Mouse (Mus musculus) T-helper 1 cell (primary cell): Measurements from ENCODE around the gene Tpi1.
"Not testable (repeated sequence)": the region's sequence is repeated elsewhere in the genome, so short reads cannot be mapped to it uniquely, and the experiment has no call there.

ENCODE experiments used
- in situ Hi-C: fragments of 300-600 bp; cut with MboI, MseI; formaldehyde crosslinking; loops from one replicate; pipeline ENCODE4 v1.15.1; 2025; ENCODE audit warnings: high pct_unique_total_duplicates

Tpi1 gene

DNA sequence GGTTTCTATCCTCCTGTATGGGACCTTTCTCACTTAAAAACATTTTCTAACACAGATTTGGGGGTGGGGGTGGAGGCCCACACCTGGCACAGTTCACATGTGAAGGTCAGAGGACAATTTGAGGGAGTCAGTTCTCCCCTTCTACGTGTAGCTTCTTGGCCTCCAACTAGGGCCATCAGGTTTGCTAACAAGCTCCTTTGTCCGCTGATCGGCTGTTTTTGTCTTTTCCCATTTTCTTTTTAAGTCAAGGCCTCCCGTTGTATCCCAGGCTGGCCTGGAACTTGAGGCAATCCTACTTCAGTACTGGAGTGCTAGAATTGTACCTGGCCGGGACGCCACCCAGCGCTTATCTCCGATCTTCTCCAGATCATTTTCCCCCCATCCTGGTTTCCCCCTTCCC lies 17.6 kb upstream of the Tpi1 start:
- in situ Hi-C loops = no loop called here

DNA sequence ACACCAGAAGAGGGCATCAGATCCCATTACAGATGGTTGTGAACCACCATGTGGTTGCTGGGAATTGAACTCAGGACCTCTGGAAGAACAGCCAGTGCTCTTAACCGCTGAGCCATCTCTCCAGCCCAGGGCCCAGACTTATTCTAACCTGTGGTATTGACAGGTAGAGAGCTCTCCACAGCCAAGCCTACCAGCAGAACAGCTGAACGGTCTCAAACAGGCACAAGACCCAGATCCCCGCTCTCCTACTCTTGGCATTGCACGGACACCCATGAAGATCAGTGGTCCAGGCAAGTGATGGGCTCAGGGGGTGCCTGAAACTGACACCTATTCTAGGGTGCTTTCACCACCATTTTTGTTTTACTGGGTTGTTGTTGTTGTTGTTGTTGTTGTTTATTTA lies 17.1 kb upstream of the Tpi1 start:
- in situ Hi-C loops = not testable (repeated sequence)

DNA sequence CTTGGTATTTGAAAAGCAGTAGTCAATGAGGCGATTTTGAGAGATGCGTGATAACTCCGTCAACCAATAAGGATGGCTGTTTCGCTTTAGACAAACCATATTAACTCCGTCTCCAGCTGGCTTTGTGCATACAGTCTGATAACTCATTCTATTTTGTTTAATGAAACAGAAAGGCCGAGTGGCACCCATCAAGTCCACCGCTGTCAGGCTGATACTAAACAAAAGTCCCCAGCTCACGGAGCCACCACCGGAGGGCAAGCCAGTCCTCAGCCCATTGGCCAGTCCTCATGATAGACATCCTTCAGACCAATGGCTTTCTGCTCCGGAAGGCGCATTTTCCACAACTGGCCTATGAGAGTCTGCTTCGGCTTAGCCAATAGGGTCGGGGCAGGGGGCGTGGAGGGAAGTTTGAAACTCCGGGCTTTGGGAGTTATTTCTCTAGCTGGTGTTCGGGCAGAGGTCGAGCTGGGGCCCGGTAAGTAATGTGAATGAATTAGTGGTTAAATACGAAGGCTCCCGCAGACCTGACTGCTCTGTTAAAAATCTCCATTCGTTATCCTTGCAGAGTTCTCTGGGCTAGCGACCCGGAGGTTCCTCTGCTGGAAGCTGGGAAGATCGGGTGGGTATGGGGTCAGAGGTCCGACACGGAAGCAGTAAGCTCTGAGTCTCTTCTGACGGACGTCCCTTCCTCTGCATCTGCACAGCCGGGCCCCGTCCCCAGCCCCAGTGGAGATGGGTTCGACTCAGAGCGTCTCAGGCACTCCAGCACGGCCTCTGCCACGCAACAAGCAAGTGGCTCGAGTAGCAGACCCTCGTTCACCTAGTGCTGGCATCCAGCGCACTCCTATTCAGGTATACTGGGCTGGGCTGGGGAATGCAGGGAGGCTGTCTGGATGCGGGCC lies 16.0 kb upstream of the Tpi1 start:
- in situ Hi-C loops = no loop called here

DNA sequence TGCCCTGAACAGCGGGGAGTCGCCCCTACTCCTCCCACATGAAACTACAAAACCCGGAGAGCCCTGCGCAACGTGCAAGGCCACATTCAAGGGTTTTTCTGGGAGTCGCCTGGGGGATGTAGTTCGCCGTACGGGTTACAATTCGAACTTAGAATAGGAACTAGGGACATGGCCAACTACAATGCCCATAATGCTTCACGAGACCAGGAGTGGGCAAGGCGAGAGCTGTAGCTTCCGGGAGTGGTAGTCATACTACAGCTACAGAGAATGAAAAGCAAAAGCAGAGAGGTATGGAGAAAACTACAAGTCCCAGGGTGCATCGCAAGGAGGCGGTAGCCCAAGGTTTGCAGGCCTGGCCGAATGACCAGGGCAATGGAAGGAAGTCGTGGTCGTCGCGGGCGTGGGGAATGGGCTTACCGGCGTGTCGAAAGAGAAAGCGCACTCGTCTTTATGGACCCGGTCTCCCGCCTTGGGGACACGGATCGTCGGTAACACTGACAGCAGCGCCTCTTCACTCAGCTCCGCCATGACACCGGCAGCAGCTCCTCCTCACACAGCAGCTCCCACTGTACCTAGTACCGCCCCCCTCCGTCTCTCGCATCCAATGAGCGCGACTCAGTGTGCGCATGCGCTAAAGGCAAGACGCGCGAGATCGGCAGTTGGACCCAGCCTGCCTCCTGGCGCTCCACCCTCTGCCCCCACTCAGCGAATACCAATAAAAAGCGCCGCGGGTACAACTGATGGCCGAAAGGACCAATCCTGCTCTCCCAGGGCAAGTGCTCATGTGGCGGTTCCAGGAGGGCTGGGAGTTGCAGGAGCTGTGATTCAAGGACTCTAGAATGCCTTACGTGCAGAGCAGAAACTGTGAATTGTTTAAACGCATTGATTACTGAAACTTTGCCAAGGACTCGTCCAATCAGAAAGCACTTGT lies 15.0 kb upstream of the Tpi1 start, which contains the start of the genes Usp5 and Cdca3:
Gene Usp5 (minus strand): TSS at position 617 of the 931 bp plus-strand sequence.
Gene Cdca3 (plus strand): TSS at position 680 of the 931 bp plus-strand sequence.
- in situ Hi-C loops = no loop called here

DNA sequence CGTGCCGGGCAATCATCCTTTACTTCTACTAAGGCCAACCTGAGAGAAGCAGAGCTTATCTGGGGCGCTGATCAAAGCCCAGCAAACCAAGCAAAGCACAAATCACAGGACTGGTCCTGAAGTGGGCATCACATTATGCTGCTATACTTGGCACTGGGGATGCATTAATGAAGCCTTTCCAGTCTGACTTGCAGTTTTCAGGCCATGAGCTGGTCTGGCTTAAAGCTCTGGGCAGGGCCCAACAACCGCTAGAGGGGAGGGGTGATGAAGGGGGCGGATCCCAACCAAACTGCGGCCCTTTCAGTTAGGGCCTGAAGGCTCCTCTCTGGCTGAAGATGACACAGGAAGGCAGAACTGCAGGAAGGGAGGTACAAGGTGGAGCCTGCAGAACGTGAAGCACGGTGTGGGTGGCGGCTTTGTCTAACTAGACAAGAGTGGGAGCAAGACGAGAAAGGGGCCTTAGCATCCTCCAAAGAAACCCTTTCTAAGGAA lies 14.1 kb upstream of the Tpi1 start:
- in situ Hi-C loops = no loop called here

DNA sequence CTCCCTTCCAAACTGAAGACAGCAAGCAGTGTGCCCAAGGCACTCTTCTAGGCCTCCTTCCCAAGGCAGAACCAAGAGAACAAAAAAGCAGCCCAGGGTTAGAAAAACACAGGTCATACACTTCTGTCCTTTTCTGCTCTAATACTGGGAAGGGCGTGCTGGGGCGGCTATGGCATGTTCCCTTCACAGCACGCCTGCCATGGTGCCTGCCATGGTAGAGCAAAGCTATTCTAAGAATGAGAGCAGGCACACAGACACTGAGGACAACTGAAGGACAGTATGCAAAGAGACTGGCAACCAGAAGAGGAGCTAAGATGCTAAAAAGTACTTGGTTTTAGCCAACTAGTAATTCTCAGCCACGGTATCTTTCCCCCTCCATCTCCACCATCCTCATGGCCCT lies 8.0 kb upstream of the Tpi1 start:
- in situ Hi-C loops = no loop called here

DNA sequence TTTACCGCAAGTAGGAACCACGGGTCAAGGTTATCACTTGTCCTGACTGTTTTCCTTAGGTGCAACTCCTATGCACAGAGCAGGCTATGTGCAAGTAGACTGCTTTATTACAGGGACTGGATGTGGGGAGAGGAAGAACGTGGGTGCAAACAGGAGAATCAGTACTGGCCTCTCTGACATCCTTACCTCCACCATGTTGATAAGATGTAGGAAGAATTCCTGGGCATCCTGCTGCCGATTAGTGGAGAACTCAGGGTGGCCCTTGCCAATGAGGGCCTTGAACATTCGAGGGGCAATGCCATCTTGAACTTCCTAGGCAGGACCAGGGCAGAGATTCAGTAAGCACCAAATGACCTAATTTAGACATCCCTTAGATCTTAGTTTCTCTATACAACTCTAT lies 6.8 kb upstream of the Tpi1 start:
- in situ Hi-C loops = no loop called here

DNA sequence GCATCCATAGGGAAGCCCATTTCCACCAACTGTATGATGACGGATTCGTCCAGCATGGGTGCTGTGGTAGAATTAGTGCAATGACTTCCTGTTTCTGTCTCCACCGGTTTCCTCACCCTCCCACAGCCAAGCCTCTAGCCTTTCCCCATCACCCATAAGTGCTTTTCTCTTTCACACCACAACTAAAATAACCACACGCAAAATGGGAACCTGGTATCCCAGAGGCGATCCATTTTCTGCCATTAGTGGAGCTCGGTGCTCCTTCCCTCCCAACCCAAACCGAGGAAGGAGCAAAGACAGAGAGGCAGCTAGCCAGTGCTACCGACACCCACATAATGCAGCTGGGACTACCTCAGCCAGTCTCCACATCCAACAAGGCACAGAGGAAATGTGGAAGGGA lies 3.9 kb upstream of the Tpi1 start:
- in situ Hi-C loops = no loop called here

DNA sequence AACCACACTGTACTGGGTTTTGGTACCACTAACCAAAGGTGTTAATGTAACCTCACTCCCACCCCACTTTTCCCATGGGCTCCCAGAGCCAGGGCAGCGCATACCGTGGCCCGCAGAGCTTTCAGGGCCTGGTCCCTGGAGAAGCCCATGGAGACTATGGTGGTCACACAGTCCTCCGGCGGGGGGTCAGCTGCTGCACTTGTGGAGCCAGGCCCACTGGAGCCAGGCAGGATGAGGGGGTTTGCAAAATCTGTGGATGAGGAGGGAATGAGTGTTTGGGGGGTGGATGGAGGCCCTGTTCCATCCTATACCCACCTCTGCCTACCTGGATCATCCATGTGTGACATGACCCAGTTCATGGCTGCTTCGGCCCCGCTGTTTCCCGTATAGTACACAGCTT lies 3.5 kb upstream of the Tpi1 start:
- in situ Hi-C loops = no loop called here

DNA sequence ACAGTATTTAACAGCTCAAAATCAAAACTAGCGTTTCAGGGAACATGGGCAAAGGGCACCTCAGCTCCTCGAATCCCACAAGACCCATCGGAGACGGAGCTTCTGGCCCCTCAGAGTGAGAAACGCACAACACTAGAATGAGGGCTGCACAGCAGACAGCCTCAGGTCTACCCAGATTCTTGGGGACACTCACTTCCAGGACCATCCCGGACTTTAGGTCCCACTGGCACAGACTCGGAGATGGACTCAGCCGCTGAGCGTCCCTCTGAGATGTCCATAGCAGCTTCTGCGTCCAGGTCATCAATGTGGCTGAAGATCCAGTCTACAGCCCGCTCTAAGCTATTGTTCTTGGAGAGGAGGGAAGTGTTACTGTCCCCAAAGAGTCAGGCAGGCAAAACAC lies 3.0 kb upstream of the Tpi1 start:
- in situ Hi-C loops = no loop called here

DNA sequence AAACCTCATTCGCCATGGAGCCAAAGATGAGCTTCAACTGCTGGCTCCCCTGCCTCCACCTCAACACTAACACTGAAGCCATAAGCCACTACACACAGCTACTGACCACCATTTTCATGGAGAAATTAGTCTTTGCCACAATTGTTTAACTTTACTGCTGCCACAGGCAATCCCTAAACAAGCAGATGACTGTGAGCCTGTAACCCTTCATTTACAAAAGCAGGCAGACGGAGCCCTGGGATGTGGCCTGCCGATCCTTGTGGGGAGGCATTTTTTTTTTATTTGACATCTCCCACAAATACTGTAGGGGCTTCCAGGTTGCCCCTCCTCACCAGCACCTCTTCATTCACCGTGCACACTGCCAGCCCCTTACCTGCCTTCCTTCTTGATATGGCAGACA lies 2.5 kb upstream of the Tpi1 start:
- in situ Hi-C loops = no loop called here

DNA sequence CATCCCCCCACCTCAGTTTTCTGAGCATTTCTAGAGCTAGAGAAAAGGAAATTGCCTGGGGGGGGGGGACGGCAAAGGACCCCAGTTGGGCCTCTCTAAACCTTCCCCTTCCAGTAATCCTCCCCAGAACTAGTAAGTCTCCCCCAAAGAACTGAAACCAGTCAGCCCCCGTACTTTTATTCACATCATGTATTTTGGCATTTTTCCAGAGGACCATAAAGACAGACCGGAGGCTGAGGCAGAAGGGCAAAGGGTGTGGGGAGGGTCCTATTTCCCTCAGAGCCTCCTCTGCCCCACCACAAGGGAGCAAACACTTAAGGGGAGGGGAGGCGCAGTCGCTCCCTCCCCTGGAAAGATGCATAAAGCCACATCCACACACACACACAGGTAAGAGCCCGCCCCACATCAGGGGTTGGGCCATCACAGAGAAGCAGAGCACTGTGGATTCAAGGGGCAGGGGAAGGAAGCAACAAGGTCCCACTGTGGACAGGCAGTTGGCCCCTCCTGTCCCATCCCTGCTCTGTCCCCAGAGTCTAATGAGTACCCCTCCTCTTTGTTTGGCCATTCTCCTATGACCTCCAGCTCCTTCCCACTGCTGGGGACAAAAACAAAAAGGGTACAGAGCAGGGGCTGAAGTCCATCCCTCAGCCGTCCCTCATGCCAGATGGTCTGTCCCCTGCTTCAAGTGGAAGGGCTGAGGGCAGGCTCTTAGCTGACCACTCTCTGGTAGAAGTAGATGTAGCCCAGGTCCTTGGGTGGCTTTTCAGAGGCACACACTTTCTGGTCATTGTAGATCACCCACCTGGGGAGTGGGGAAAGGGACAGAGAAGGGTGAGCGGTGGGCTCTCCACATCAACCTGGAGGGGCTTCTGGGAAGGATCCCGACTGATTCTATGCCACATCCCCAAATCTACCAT lies 1.0 kb upstream of the Tpi1 start:
- in situ Hi-C loops = no loop called here

DNA sequence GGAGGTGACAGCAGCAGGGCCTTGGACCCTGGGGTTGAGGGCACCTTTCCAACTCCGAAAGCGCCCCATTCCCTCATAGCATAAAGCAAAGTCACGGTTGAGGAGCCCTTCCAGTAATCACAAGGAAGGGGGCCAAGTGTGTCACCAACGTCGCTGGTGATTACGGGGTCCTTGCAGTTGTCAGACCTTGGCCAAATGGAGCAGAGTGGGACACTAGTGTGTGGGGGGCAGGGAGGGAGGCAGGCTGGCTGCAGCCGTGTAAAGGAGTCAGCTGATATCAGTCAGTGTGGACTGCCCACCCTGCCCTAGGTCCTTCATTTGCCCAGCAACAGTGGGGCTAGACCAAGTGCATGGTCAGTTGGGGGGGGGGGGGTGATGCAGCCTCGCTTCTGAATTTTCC lies 352 bp upstream of the Tpi1 start:
- in situ Hi-C loops = no loop called here

DNA sequence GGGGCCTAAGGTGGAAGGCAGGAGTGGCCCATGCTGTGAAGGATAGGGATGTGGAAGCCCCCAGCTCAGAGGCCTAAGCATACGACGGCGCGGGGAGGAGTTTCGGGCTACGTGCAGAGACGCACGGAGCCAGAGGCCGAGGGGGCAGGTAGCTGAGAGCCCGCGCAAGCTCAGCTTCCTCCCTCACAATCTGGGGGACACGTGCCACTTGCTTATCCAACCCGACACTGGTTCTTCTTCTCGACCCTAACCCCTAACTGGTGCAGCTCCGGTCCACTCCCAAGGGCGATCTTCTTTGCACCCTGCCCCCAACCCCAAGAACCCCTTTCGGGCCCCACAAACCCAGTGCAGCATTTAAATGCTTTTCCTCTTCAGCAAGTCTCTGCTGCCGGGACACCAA lies 600 bp downstream of the Tpi1 start:
- in situ Hi-C loops = no loop called here

DNA sequence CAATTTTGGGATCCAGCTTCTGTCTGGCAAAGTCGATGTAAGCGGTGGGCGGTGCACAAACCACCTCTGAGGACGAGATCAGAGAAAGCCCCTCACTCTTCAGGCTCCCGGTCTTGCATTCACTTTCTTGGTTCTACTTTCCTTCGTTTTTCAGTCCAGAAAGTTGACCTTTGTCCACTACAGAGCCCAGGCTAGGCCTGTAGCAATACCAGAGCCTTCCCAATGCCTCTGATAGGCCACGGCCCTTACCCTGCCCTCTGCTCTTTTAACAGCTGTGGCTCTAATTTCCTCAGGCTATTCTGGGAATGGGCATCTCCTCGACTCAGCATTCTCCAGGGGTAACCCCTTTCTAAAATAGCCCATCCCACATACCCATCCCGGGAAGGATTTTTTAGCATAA lies 1.2 kb downstream of the Tpi1 start:
- in situ Hi-C loops = no loop called here

DNA sequence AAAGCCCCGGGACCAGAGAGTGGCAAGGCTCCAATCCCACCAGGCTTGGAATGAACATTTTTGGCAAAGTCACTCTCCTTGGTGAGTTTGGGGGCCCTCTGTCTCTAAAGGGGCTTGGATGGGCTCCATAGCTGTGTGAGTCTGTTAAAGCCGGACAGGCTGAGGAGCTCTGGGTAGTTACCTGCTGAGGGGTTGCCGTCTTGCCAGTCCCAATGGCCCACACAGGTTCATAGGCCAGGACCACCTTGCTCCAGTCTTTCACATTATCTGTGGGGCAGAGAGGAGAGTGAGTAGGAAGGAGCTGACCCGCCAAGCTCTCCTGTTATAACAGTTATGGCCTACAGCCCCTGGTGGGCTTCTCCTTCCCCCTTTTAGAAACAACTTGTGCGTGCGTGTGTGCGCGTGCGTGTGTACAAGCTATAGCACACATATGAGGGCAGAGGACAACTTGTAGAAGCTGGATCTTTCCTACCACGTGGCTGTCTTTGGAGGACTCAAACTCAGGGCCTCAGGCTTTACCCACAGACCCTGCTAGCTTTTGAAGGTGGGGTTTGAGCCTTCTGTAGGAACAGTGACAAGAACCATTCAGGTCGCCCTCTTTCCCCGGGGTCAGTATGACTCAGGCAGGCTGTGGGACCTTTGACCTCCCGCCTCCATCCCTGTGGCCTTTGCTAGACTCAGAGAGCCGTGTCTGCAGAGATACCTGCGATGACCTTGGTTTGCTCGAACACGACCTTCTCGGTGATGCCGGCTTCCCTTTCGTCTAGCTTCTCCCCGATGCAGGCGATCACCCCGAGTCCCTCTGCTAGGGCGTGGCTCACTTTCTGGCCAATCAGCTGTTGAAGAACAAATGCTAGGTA lies 2.2 kb downstream of the Tpi1 start:
- in situ Hi-C loops = no loop called here

DNA sequence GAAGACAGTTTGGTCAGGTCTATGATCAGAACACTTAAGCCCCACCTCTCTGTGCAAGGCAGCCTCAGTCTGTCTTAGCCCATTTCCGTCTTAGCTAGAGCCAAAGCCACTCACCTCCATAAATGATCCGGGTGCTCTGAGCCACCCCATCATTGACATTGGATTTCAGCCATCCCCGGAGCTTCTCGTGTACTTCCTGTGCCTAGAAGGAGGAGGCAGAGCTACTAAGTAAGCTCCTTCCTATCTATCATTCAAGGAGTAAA lies 2.8 kb downstream of the Tpi1 start:
- in situ Hi-C loops = no loop called here

DNA sequence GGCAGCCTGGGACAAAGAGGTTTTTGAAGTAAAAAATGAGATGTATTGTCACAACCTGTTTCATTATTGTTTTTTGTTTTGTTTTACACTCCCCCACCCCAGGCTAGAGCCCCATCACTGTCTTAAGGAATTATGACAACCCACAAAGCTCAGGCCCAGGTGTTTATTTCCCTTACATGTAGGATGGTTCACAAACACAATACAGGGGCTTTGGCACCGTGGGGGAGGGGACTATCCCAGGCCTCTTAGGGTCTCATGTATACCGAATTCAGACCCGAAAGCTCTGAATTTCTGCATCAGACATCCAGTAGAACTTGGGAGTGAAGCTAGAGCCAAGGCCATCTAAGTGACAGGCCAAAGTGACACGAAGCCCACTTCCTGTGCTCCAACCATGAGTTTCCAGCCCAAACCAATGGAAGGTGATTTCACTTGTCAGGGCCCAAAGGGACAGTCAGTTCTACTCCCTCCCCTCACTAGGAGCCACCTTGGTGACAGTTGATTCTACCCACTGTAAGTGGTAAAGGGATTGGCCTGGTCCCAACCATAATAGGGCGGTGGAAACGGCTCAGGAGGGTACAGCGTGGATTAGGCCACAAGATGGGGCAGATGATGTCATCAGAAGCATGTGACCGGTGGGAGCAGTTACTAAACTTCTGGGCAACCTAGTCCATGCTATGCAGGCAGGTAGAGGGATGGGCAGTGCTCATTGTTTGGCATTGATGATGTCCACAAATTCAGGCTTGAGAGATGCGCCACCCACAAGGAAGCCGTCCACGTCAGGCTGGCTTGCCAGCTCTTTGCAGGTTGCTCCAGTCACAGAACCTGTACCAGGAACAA lies 3.3 kb downstream of the Tpi1 start:
- in situ Hi-C loops = not testable (repeated sequence)

DNA sequence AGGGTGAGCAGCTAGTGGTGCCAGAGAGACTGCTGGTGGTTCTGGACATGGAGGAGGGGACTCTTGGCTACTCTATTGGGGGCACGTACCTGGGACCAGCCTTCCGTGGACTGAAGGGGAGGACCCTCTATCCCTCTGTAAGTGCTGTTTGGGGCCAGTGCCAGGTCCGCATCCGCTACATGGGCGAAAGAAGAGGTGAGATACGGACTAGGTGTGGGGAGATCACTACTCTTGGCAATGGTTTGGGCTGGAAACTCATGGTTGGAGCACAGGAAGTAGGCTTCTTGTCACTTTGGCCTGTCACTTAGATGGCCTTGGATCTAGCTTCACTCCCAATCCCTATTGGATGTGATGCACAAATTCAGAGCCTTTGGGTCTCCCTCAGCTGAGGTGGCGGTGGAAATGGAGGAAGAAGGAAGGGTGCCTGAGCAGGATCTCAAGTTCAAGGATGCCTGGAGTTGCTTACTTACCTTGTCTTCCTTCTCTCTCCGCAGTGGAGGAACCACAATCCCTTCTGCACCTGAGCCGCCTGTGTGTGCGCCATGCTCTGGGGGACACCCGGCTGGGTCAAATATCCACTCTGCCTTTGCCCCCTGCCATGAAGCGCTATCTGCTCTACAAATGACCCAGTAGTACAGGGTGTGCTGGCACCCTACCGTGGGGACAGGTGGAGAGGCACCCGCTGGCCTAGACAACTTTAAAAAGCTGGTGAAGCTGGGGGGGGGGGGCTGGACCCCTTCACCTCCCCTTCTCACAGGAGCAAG lies 4.1 kb downstream of the Tpi1 start:
- in situ Hi-C loops = no loop called here
